Mouse (Mus musculus) olfactory bulb, adult 2 months (tissue): ENCODE measurements around the gene Pdha1. TPM values are rescaled to one million over a fixed set of nuclear protein-coding genes. Genes with fewer than 3 reads are reported as not detected.
A peak's percentile ranks its signal among the peaks of the same experiment; 100 is the strongest.

Experiments used
- H3K27ac ChIP-seq: fragments of 200-500 bp; 2 replicates; pipeline ENCODE4 v1.5.1; 2012; ENCODE audit warnings: low read depth, low read length; ENCODE audit not compliant: insufficient read depth
- H3K4me1 ChIP-seq: fragments of 200-500 bp; 2 replicates; pipeline ENCODE4 v1.6.1; 2012; ENCODE audit warnings: low read length; ENCODE audit not compliant: control insufficient read depth, insufficient read depth
- H3K4me3 ChIP-seq: fragments of 200-500 bp; 2 replicates; pipeline ENCODE4 v1.5.1; 2012; ENCODE audit warnings: mild to moderate bottlenecking, low read depth, low read length, moderate library complexity; ENCODE audit not compliant: insufficient read depth
- CTCF ChIP-seq: fragments of 200-500 bp; IDR thresholded peaks from 2 replicates; pipeline ENCODE4 v1.5.1; 2012; ENCODE audit warnings: low read depth, mild to moderate bottlenecking, low read length, moderate library complexity; ENCODE audit not compliant: insufficient read depth
- POLR2A ChIP-seq: fragments of 200-500 bp; IDR thresholded peaks from 2 replicates; pipeline ENCODE4 v1.6.1; 2012; ENCODE audit warnings: mild to moderate bottlenecking, low read depth, low read length, moderate library complexity; ENCODE audit not compliant: insufficient read depth
- WGBS: fragments of 180-500 bp; shearing (Covaris S2); methylation state at CpG from one replicate; pipeline ENCODE4 v1.1.7; 2018; 5-methylcytosine and 5-hydroxymethylcytosine counted together
- polyA plus RNA-seq: library from polyadenylated mRNA; stranded (reverse); fragments of >200 nt; gene quantifications from 2 replicates; pipeline ENCODE4 v1.2.4, GENCODE M21; 2012; ENCODE audit warnings: low replicate concordance; ENCODE audit not compliant: missing spikeins, insufficient read depth, insufficient read length

The Pdha1 gene
- polyA plus RNA-seq, 1 experiment: not detected

DNA sequence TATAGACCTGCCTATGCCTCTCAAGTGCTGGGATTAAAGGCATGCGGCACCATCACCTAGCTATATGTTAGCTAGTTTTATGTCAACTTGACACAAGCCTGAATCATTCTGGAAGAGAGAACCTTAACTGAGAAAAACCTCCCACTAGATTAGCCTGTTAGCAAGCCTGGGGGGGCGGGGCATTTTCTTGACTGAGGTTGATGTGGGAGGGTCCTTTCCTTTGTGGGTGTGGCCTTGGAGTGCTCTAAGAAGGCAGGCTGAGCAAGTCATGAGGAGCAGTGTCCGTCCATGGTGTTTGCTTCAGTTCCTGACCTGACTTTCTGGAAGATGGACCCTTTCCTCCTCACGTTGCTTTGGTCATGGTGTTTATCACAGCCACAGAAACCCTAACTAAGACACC lies 8.6 kb upstream of the Pdha1 start:
- Histone ChIP-seq H3K4me3 (no peak overlapping the region), H3K4me1 (no peaks in the 10 kb centered on the region), H3K27ac (no peak overlapping the region)
- 89% methylated on average over 4 of the region's 4 CpGs for WGBS
- TF ChIP-seq CTCF (no peak), POLR2A (no peak)

DNA sequence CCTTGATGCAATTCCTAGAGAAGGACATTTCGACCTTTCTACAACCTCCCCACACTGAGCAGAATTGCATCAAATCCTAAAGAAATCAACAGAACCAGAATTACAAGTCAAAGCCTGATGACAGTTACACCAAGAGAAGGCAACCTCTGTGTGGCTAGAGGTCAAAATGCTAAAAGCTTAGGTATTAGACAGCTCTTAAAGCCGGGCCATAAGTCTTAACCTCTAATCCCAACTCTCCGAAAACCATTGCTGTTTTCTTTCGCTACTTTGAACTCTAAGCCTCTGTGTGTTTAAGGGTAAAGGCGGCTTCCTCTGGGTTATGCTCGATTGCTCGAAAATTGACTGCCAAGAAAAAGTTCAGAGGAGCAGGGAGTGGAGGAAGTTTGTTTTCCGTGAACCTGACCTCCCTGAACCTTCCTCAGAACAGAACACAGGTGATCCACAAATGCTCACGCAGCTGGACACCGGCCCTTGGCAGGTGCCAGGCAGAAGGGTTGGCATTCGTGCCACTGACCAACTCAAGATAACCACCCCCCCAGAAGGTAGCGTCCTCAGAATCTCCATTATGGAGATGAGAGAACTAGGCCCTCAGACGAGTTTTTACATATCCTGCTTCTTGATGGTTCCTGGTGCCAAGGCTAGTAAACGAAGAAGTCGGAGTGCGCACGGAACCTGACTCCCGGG lies 894 bp downstream of the Pdha1 start:
- no peaks in the 10 kb centered on the region for H3K4me1 ChIP-seq
- peak overlapping the region; percentile 76; the same call in 1 of the 2 replicates for H3K27ac ChIP-seq
- H3K4me3 ChIP-seq: peak overlapping the region; percentile 72
- WGBS: 19% methylated on average over 18 of the region's 18 CpGs
- TF ChIP-seq CTCF (no peak), POLR2A (no peak)

DNA sequence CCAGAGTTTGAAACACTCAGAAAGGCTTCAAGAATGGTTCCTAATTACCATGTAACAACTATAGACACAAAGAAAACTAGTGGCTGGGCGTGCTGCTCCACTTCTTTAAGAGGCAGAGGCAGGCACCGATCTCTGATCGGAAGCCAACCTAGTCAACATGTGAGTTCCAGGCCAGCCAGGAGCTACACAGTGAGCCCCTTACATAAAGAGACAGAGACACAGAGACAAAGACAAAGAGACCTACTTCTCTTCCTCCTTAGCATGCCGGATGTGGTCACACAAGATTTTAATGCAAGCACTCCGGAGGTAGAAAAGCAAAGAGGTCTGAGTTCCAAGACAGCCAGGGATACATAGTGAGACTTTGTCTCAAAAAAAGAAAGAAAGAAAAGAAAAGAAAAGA lies 2.1 kb downstream of the Pdha1 start:
- Histone ChIP-seq H3K4me3 (peak overlapping the region; percentile 5; the same call in 1 of the 2 replicates), H3K4me1 (no peaks in the 10 kb centered on the region), H3K27ac (no peak overlapping the region; the same call in 1 of the 2 replicates)
- WGBS: 23% methylated on average over 5 of the region's 5 CpGs
- TF ChIP-seq CTCF (no peak), POLR2A (no peak)

GRCm38 (mm10) chrX:160135719-160136118 lies 2.5 kb downstream of the Pdha1 start:
- Histone ChIP-seq H3K4me1 (no peaks in the 10 kb centered on the region), H3K27ac (no peak overlapping the region; the same call in 1 of the 2 replicates), H3K4me3 (no peak overlapping the region)
- WGBS: 30% methylated on average over 6 of the region's 6 CpGs
- TF ChIP-seq CTCF: no peak
- TF ChIP-seq POLR2A: no peak

DNA sequence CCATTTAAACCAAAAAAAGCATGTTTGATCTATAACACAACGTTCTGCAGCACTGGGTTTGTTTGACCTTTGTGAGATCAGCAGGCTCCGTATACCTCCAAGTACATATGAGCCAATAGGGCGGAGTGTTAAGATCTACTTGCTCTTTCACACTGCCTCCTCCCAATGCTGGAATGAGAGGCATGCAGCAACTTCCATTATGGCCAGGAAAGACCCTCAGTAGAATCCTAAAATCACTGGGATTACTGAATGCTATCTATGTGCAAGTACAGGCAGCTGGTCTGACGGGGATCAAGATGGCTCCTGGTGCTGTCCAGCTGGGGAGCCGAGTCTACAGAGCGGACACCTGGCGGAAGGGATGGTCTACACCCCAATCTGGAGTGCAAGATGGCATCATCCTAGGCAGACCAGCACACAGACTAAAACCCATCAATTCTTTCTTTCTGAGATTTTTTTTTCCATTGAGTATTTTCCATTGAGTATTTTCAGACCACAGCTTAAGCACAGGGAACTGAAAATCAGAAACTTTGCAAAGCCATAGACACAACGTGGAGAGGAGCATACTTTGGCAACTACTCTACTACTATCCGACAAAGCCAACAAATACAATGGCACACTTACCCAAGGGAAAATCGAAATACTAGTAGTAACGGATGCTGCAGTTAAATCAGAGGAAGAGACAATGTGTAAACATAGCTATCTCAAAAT lies 3.9 kb downstream of the Pdha1 start:
- Histone ChIP-seq H3K4me3 (no peak overlapping the region), H3K4me1 (no peaks in the 10 kb centered on the region), H3K27ac (no peak overlapping the region)
- no peak for TF ChIP-seq POLR2A
- TF ChIP-seq CTCF: no peak
- WGBS: 76% methylated on average over 11 of the region's 11 CpGs

- no peaks in the 10 kb centered on the region for H3K4me1 ChIP-seq
- no peak overlapping the region for H3K4me3 ChIP-seq
- H3K27ac ChIP-seq: no peak overlapping the region
- 74% methylated on average over 3 of the region's 3 CpGs for WGBS
- TF ChIP-seq POLR2A (no peak), CTCF (no peak)
Observed at GRCm38 (mm10) chrX:160116658-160117057, 21.6 kb downstream of the Pdha1 start.

DNA sequence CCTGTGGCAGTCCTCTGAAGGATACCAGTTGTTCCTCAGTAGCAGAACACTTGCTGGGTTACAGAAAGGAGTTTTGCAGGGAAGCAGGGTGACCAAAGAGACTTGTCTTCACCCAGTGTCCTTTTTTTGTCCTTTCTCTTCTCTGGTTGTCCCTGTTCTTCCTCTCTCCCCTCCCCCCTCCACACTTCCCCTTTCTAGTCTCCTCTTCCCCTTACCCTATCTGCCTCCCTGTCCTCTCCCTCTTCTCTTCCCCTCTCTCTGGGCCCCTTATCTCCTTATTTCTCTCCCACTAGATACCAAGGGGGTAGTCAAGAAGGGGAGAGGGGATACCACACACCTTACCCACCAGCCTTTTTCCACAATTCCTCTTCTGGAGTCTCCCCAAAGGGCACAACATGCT lies 22.1 kb downstream of the Pdha1 start:
- no peaks in the 10 kb centered on the region for H3K4me1 ChIP-seq
- no peak overlapping the region for H3K4me3 ChIP-seq
- TF ChIP-seq POLR2A: no peak
- no peak for TF ChIP-seq CTCF
- no peak overlapping the region for H3K27ac ChIP-seq

DNA sequence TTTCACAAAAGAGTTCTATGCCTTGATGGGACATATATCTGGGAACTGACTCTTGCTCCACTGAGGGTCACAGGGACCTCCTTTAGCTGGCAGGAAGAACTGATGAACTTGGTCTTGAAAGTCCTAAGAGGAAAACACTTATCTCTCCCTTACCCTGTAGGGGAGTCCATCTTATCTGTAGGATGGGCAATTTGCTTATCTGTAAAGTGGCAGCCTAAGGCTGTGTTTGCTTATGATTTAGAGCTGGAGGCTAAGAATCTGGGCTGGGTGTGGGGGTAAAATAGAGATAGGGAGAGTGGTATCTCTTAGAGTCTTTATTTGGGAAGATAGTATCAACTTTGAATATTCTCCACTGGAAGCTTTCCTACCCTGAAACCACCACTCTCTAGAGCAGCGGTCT lies 24.4 kb downstream of the Pdha1 start:
- TF ChIP-seq POLR2A (no peak), CTCF (no peak)
- 96% methylated on average over 1 of the region's 1 CpGs for WGBS
- no peak overlapping the region for H3K27ac ChIP-seq

DNA sequence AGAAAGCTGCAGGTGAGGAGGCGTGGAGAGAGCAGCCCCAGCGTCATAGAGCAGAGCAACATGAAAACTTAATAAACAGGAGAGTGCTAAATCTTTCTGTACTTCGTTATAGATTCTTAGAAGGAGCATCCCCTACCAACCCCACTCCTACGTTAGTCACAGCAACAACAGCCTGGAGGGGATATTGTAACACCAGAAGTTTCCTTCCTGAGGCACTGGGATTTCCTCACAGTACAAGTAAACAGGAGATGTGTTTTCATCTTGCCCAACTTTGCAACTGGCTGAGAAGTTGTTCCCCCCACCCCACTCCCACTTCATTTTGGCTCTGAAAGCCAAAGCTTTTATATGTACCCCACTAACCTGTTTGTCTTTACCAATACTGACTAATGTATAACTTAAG lies 30.4 kb downstream of the Pdha1 start:
- Histone ChIP-seq H3K4me3 (no peak overlapping the region), H3K27ac (no peak overlapping the region), H3K4me1 (no peaks in the 10 kb centered on the region)
- TF ChIP-seq CTCF (no peak), POLR2A (no peak)
- 67% methylated on average over 4 of the region's 4 CpGs for WGBS

More for the DNA sequence above, 24.4 kb downstream of the Pdha1 start:
- Histone ChIP-seq H3K4me3 (no peak overlapping the region), H3K4me1 (no peaks in the 10 kb centered on the region)
